Mouse (Mus musculus) adrenal gland, postnatal 10 days (tissue): ENCODE data around the gene Adam22. TPM values are rescaled to one million over a fixed set of nuclear protein-coding genes. Genes with fewer than 3 reads are reported as not detected.
A peak's percentile ranks its signal among the peaks of the same experiment; 100 is the strongest.
"Not testable (repeated sequence)": the region's sequence is repeated elsewhere in the genome, so short reads cannot be mapped to it uniquely, and the experiment has no call there.

Source experiments
- DNase-seq: peaks from one replicate; pipeline ENCODE4 v3.0.0; 2021; ENCODE audit warnings: mixed read lengths
- total RNA-seq, 2 experiments: library from RNA; stranded (reverse); gene quantifications; 2 replicates each; pipeline ENCODE4 v1.2.3; 2021

The Adam22 gene
- total RNA-seq, 2 experiments from 2014 or later = 5.2 to 6.8 TPM

- no peak for DNase-seq
Measured at GRCm38 (mm10) chr5:8326671-8327070, 41.3 kb downstream of the Adam22 start.

- peak; percentile 8 for DNase-seq
Measured at GRCm38 (mm10) chr5:8312324-8312723, 55.6 kb downstream of the Adam22 start.

- no peak for DNase-seq
Measured at GRCm38 (mm10) chr5:8310907-8311306, 57.1 kb downstream of the Adam22 start.

- DNase-seq = no peak
Measured at GRCm38 (mm10) chr5:8297719-8298419, 70.1 kb downstream of the Adam22 start.

GRCm38 (mm10) chr5:8293287-8293686, 74.7 kb downstream of the Adam22 start:
- peak; percentile 6 for DNase-seq

GRCm38 (mm10) chr5:8291496-8291895, 76.5 kb downstream of the Adam22 start:
- DNase-seq = no peak

- no peak for DNase-seq
Measured at GRCm38 (mm10) chr5:8289678-8290614, 78.0 kb downstream of the Adam22 start.

- no peak for DNase-seq
Measured at GRCm38 (mm10) chr5:8284123-8284522, 83.8 kb downstream of the Adam22 start.

GRCm38 (mm10) chr5:8276141-8276540, 91.8 kb downstream of the Adam22 start:
- no peak for DNase-seq

GRCm38 (mm10) chr5:8257366-8257765, 110.6 kb downstream of the Adam22 start:
- DNase-seq = no peak

GRCm38 (mm10) chr5:8256487-8256886, 111.5 kb downstream of the Adam22 start:
- DNase-seq = no peak

- DNase-seq = no peak
Measured at GRCm38 (mm10) chr5:8244696-8245095, 123.3 kb downstream of the Adam22 start.

- DNase-seq = no peak
Measured at GRCm38 (mm10) chr5:8243064-8243615, 124.8 kb downstream of the Adam22 start.

- no peak for DNase-seq
Measured at GRCm38 (mm10) chr5:8242660-8243059, 125.3 kb downstream of the Adam22 start.

- DNase-seq = no peak
Measured at GRCm38 (mm10) chr5:8227073-8227472, 140.9 kb downstream of the Adam22 start.

- no peak for DNase-seq
Measured at GRCm38 (mm10) chr5:8224321-8224705, 143.6 kb downstream of the Adam22 start.

- no peak for DNase-seq
Measured at GRCm38 (mm10) chr5:8223597-8224320, 144.2 kb downstream of the Adam22 start.

- no peak for DNase-seq
Measured at GRCm38 (mm10) chr5:8221630-8222029, 146.3 kb downstream of the Adam22 start.

- no peak for DNase-seq
Measured at GRCm38 (mm10) chr5:8215841-8216240, 152.1 kb downstream of the Adam22 start.

GRCm38 (mm10) chr5:8184992-8185391, 183.0 kb downstream of the Adam22 start:
- DNase-seq = not testable (repeated sequence)

GRCm38 (mm10) chr5:8180646-8181045, 187.3 kb downstream of the Adam22 start:
- DNase-seq = no peak

- DNase-seq = no peak
Measured at GRCm38 (mm10) chr5:8178111-8178510, 189.8 kb downstream of the Adam22 start.
